Mouse (Mus musculus) megakaryocyte, embryonic 14.5 days (primary cell): Measurements from ENCODE around the gene Brwd1.

Source experiments
- FLI1 ChIP-seq: IDR thresholded peaks from 2 replicates; pipeline ENCODE4 v1.6.1; 2012; ENCODE audit warnings: low read length, inconsistent platforms, mixed read lengths
- GATA1 ChIP-seq: IDR thresholded peaks from 3 replicates; pipeline ENCODE4 v1.6.1; 2012; ENCODE audit warnings: mixed read lengths, low read length, inconsistent platforms, borderline replicate concordance

- no peak for TF ChIP-seq GATA1
- no peak for TF ChIP-seq FLI1
These were observed 89.7 kb downstream of the Brwd1 start for GRCm38 (mm10) chr16:95992596-95992995.
